Mouse (Mus musculus) retina, adult 2 months (tissue): ENCODE data around the gene Pcyt2.

ENCODE experiments used
- DNase-seq: peaks from one replicate; pipeline ENCODE4 v3.0.0-alpha.2; 2012; ENCODE audit warnings: low read depth, low spot score

Pcyt2 gene

GRCm38 (mm10) chr11:120617519-120618112, at the start of gene Pcyt2:
Pcyt2 (minus strand) TSS chr11:120617936.
- DNase-seq = peak; percentile 73

- no peak for DNase-seq
Measured at GRCm38 (mm10) chr11:120666617-120667016, 48.9 kb upstream of the Pcyt2 start.

GRCm38 (mm10) chr11:120665406-120665805, 47.7 kb upstream of the Pcyt2 start:
- peak; percentile 11 for DNase-seq

GRCm38 (mm10) chr11:120663714-120664113, 46.0 kb upstream of the Pcyt2 start:
- no peak for DNase-seq

- no peak for DNase-seq
Measured at GRCm38 (mm10) chr11:120662759-120663158, 45.0 kb upstream of the Pcyt2 start.

GRCm38 (mm10) chr11:120661076-120661460, 43.3 kb upstream of the Pcyt2 start, which contains the start of gene Notum:
Notum (minus strand) TSS chr11:120661175.
- no peak for DNase-seq

GRCm38 (mm10) chr11:120660301-120661075, 42.8 kb upstream of the Pcyt2 start:
- no peak for DNase-seq

GRCm38 (mm10) chr11:120659509-120660300, 42.0 kb upstream of the Pcyt2 start:
- DNase-seq = no peak

- DNase-seq = peak; percentile 36
Measured at GRCm38 (mm10) chr11:120658876-120659410, 41.2 kb upstream of the Pcyt2 start.

GRCm38 (mm10) chr11:120657301-120657700, 39.6 kb upstream of the Pcyt2 start:
- DNase-seq = no peak

GRCm38 (mm10) chr11:120654741-120655140, 37.0 kb upstream of the Pcyt2 start:
- no peak for DNase-seq

- no peak for DNase-seq
Measured at GRCm38 (mm10) chr11:120651872-120652271, 34.1 kb upstream of the Pcyt2 start.

- DNase-seq = no peak
Measured at GRCm38 (mm10) chr11:120648001-120648476, 30.3 kb upstream of the Pcyt2 start, which contains the start of gene Myadml2. Myadml2 (minus strand) TSS chr11:120648158.

GRCm38 (mm10) chr11:120647047-120647830, 29.5 kb upstream of the Pcyt2 start:
- no peak for DNase-seq

- peak; percentile 62 for DNase-seq
Measured at GRCm38 (mm10) chr11:120643601-120643987, 25.9 kb upstream of the Pcyt2 start, which contains the start of gene Pycr1. Pycr1 (minus strand) TSS chr11:120643769.

GRCm38 (mm10) chr11:120642939-120643600, 25.3 kb upstream of the Pcyt2 start:
- DNase-seq = no peak

- DNase-seq = no peak
Measured at GRCm38 (mm10) chr11:120641869-120642268, 24.1 kb upstream of the Pcyt2 start.

GRCm38 (mm10) chr11:120641255-120641654, 23.5 kb upstream of the Pcyt2 start:
- DNase-seq = no peak

GRCm38 (mm10) chr11:120634810-120635209, 17.1 kb upstream of the Pcyt2 start:
- no peak for DNase-seq
